Mouse (Mus musculus) thymus, adult 18-20 months (tissue): ENCODE data around the gene Coro2b.
A peak's percentile ranks its signal among the peaks of the same experiment; 100 is the strongest.

Experiments used
- DNase-seq, 2 experiments: peaks; one replicate each; pipeline ENCODE4 v3.0.0; 2022; ENCODE audit warnings: mixed read lengths in 2 of 2

Coro2b gene

DNA sequence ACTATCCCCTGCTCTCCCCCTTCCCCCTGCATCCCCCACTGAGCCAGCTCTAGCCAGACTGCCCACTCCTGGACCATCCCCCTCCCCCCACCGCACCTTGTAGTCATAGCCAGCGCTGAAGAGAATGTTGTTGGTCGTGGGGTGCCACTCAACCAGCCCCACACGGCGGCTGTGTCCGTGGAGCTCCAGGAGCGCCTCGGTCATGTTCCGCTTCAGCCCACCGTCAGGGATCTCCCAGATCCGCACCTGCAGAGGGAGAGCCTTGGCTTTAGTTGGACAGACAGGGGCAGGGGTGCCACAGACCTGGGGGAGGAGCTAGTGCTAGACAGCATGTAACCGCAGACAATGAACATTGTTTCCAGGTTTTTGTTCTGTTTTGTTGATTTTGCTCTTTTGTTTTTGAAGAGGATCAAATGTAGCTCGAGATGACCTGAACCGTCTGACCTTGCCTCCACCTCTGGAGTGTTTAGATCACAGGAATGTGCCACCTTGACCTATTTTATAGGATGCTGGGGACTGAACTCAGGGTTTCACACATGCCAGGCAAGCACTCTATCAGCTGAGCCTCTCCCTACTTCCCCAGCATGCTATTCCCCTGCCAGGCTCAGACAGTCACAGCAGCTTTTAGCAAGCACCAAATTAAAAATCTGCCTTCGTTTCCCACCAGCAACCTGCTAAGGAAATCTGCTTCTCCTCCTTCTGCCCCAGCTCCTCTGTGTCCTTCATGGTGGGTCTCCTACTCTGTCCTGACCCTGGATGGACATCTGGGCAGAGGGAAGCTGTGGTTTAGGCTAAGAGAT is 104.4 kb downstream of the Coro2b start:
- no peak for DNase-seq

DNA sequence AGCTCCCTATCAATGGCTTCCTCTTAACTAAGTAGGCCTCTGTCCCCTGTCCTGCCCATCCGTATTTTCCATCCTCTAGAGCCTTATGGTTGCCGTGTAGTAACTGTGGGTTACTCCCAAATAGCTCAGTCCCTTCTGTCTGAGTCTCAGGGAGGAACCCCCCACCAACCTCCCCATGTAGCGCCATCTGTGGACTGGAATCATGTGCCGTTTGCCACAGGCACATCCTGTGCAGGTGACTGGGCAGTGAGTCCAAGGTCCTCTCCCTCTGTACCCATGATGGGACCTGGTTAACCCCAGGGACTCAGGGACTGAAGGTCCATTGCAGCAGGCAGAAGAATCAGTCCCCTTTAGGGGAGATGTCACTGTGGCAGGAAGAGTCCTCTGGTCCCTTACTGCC is 106.1 kb downstream of the Coro2b start:
- DNase-seq, result no peak

DNA sequence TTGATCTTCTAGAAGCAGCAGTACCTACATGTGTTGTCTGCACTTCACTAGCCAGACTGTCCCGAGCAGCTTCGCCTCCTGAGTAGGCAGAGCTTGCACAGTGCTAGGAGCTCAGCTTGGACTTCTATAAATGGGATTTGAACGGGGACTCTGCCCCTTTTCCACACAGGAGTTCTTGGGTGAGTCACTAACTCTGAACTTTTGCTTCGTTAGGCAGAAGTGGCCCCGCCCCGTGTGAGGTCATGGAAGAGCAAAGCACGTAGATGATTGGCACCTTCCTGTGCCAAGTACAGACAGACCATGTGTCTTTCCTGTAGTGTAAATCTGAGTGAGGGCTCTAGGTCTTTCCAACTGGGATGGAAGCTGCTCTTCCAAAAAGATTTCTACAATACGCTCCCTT is 109.8 kb downstream of the Coro2b start:
- no peak for DNase-seq

DNA sequence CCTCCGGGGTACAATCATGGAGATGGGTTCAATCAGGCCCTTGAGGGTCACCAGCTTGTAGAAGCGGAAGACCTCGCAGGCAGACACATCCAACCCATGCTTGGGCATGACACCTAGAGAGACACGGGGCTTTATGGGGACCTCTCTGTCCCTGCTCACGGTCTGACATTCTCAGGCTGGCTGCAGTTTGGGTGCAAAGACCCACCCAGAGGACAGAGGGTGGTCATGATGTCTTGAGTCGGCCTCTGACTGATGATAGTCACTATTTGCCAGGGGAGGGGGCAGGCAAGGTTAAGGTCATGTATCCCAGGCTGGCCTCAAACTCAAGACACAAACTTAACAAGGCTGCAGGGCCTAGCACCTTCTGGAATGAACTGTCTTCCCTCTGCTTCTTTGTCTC is 110.3 kb downstream of the Coro2b start:
- DNase-seq, result no peak

DNA sequence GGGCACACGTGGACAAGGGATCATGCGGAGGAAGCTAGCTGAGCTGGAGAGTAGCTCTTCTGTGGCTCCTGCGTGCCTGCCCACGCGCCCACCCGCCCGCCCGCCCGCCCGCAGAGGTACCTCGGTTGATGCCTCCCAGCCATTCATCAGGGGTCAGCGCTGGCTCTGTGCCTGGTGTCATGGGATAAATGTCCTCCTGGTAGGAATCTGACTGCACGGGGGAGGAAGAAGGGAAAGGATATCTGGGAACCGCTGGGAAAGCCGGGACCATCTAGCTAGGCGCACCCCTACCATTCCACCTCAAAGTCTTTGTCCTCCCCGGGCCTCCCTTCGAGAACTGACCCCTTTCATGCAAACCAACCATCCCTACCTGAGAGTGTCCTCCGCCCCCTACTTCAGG is 110.8 kb downstream of the Coro2b start:
- no peak for DNase-seq

DNA sequence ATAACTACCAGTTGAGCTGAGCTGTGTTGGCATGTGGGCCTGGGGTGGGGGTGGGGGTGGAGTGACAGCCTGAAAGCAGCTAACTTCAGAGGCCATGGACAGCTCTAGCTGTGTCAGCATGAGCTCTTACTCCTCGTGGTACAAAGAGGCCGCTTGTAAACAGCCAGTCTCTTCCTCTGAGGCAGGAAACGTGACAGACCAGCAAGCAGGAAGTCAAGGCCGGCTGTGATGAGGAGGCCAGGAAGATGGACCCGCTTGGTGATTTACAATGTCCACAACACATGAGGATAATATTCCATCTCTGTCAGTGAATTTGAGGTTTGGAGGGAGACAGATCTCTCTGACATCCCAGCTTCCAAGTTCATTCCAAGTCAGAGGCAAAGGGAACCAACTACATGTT is 111.6 kb downstream of the Coro2b start:
- DNase-seq, result no peak

DNA sequence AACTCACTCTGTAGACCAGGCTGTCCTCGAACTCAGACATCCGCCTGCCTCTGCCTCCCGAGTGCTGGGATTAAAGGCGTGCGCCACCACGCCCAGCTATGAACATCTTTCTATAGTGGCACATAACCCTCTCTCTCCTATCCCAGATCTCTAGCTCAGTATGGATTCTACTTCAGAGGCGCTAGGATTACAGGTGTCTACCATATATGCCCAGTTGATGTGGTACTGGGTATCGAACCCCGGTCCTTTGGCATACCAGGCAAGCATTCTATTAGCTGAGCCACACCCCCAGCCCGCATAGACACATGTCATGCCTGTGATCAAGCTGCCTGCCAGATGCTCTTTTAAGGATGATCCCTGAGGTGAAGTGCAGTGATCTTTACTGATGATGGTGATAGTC is 113.0 kb downstream of the Coro2b start:
- DNase-seq, result no peak

DNA sequence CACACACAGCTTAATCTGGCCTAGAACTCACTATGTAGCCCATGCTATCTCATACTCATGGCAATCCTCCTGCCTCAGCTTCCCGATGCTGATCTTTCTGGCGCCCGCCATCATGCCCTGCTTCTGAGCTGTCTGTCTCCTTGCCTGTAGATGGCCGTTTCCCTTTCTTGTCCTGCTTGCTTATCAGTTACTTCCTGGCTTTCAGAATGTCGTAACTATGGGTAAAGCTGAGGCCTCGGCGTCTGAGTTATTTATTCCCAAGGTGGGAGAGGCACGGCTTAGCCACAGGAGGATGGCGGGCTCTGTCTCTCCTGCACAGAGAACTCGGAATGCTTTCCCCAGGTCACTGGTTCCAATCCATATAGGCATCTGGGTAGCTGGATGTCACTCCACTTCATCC is 113.9 kb downstream of the Coro2b start:
- DNase-seq, result no peak

DNA sequence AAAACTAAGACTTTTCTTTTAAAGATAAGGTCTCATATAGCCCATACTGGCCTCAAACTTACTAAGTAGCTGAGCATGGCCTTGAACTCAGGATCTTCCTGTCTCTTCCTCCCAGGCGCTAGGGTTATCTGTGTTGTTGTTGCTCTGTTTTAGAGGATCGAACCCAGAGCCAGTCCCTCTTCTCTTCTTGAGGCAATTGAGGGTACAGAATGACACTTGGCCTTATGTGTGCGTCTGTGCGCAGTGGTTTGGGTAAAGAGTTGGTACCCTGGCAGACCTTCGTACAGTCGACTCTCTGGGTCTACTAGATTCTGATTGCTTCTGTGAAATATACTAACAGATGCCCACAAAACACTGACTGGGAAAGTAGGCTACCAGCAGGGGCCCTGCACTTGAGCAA is 114.9 kb downstream of the Coro2b start:
- DNase-seq, result no peak

DNA sequence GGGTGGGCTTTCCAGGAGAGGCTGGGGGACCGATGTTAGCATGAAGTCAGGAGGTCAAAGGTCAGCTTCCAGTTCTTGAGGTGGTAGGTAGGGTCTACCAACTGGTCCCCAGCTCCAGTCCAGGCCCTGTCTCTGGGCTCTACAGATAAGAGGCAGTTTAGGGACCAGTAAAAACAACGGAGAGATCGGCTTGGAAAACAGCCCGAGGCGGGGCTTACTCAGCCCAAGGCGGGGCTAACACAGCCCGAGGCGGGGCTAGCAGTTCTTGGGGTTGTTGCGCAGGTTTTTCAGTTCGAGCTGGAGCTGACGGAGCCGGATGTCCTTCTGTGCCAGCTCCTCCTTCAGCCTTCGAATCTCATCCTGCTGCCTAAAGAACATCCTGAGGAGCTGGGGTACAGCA is 115.8 kb downstream of the Coro2b start:
- peak; percentile 50 to 55 for DNase-seq

DNA sequence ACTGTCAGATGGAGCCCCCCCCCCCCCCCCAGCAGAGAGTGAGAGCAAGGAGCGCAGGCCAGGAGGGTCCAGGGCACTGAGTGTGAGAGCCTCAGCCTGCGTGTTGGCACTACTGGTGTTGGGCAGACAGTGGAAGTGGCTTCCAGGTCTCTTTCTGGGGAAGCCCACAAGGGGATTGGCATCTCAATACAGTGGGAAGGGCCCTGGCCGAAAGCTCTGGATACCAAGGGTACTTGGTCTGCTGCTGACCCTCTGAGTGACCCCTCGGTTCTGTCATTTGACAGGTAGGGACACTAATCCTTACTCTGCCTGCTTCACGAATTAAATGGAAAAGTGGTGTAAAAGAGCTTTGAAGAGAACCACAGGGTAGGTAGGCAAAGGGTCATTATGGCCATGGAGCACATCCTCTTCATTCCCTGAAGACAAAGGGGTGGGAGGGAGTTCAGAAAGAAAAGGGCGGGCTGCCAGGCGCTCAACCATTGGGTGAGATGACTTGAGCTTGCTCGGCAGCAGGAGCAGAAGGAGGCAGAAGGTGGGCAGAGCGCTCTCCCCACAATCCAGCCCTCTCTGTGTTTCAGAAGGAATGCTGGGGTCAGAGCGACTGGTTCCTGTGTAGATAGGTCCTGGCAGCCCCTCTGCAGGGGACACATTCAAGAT is 116.5 kb downstream of the Coro2b start:
- no peak for DNase-seq

DNA sequence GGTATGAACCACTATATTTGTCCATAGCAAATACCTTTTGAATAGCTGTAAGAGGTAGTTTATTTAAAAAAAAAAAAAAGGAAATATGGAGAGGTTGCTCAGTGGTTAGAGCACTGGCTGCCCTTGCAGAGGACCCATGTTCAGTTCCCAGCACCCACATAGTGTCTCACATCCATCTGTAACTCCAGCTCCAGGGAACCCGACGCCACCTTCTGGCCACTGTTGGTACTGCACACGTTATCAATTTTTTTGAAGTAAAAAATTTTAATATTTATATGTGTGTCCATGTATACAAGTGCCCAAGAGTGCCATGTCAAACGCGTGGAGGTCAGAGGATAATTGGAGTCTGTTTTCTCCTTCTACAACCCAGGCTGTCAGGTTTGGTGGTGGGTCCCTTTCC is 118.1 kb downstream of the Coro2b start:
- no peak for DNase-seq

DNA sequence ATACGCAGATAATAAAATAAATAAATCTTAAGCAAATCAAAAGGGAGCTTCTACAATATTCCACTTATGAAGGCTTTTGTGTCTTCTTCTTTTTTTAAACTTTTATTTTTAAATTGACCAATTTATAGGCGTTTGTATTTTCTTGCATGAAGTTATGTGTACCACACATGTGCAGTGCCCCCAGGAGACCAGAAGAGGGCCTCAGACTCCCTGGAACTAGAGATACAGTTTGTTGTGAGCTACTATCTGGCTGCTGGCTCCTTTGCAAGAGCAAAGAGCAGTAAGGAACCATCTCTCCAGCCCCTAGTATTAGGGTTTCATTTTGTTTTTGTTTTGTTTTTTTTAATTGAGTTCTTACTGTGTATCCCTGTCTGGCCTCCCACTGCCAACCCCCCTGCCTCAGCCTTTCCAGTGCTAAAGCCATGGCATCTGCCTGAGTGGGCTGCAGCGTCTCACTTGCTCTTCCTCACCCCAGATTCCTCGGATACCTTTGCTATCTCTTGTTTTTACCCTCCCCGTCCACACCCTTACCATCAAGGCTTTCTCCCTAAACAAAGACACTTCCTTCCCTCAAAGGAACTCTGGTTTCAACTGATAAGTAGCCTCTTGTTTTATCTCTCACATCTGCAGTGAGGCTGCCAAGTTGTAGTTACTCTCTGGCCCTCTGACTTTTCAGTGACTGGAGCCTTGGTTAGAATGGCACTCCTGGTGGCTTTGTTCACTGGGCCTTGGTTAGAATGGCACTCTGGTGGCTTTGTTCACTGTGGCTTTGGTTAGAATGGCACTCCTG is 129.3 kb downstream of the Coro2b start:
- no peak for DNase-seq

DNA sequence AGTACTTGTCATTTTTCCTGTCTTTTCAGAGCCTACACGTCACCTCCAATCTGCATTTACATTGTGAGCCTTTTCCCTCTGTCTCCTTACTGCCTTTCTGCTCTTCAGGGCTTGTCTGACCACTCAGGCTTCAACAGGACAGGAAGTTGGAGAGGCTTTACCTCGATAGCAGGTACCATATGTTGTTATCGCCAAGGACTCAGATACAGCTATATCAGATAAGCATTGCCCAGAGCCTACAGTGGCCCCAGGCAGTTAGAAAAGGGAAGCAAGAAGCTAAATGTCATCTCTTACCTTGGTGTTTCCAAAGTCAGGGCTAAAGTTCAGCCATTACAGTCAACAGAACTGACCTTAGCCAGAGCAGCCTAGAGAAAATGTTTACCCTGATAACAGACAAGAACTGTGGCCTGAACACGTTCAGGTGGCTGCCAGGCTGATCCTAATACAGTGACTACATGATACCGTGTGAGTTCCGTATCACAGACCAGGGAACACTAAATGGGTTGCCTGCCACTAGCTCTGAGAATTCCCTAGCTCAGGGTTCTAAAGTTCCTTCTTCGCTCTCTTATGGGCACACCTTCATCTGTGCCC is 130.3 kb downstream of the Coro2b start:
- DNase-seq, result no peak

DNA sequence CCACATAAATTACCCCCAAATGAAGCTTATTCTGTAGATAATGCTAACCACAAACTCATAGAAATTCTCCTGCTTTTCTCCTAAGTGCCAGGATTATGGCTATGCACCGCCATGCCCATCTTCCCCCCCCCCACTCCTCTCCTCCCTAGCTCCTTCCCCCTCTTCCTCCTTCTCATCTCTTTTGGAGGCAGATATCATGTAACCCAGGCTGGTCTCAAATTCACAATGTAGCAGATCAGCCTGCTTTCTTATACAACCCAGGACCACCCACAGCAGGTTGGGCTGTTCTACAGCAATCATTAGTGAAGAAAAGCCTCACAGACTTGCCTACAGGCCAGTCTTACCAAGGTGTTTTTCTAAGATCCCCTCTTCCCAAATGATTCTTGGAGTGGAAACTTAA is 135.3 kb downstream of the Coro2b start:
- DNase-seq, result no peak

DNA sequence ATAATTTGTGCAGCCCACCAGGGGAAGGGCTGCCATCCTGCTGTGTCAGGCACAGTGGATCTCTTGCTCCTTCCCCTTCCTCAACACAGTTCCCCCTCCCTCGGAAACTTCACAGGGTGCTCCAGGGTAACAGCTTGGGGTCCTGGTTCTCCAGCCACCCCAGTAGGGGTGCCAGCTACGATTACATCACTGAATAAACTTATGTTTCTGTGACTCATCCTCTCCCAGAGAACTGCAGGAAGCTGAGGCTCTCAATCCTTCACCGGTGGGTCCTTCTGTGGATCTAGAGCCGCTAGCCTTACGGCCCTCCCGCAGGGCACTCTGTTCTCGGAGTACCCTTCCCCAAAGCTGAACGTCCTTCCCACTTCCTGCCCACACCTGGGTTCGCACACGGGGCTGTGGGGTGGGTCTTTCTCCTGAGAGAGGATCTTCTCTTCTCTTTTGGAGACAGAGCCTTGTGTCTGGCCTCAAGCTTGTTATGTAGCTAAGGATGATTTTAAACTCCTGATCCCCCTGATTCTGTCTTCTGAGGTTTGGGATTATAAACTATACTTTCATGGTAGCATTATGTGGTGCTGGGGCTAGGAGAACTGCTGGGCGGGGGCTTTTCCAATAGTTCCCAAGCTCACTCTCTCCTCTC is 136.2 kb downstream of the Coro2b start:
- DNase-seq, result no peak

DNA sequence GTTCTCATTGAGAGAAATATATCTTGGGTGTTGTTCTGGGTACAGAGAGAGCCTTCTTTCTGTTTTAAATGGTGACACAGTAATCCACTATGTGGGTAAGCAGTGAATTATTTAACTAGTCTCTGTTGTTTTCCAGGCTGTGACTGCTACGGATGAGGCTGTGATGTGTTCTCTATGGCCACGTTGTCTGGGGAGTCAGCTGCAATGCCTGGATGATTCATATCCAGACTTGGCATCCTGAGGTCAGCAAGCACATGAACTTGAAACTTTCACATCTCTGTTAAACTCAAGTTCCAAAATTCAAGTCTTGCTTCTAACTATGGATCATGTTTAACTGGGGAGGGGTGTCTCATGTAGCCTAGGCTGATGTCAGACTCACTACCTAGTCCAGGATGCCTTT is 142.7 kb downstream of the Coro2b start:
- no peak for DNase-seq

DNA sequence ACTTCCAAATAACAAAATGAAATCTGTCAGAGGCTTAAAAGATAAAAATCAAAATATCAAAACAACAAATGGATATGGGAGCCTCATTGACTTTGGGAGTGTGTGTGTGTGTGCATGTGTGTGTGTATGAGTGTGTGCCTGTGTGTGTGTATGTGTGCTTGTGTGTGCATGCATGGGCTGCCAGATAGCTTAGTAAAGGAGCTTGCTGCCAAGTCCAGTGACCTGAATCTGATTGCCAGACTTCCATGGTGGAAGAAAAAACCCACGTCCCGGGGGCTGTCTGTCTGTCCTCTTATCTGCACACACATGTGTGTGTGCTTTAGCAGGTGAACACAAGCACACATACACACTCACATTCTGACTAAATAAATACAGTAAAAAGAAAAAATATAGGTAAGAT is 143.3 kb downstream of the Coro2b start:
- DNase-seq, result no peak

DNA sequence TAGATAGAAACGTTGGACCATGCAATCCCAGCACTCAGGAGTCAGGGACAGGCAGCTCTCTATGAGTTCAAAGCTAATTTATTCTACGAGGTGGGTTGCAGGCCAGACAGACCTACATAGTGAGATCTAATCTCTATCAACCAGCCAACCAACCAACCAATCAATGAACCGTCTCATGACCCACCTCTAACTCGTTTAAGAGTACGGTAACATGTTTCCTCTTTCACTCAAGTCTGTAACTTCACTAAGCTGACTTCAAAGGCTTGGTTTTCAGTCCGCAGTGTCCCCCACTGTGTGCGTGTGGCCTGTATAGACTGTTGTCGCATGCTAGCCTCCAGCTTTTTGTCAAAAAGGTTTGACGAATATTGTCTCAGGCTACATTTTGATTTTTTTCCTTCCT is 147.1 kb downstream of the Coro2b start:
- no peak for DNase-seq

DNA sequence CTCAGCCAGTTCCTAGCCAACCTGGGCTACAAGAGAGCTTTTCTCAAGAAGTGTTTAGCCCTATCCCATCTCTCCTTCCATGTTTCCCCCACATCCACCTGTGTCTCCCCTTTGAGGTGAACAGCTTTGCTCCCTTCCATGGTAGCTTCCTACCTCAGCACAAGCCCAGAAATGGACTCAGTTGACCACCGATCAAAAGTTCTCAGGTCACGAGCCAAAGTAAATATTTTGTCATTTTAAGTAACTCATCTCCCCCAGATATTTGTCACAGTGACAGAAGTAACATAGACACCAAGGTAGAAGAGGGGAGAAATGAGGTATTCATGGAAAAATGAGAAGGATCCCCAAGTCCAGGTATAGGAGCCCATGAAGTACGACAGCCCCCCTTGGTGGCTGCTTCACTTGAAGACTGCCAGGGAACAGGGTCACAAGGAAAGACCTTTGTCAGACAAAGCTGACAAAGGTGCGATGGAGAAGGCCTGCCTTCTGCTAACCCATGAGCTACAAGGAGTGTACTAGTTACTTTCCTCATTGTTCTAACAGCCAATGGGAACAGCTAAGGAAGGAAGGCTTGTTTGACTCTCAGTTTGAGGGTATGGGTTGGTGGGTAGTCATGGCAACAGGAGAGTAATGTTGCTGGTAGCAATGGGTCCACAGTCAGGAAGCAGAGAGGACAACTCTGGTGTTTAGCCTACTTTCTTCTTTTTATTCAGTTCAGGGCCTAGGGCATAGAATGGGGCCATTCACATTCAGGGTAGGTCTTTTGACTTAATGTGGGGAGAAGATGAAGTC is 150.9 kb downstream of the Coro2b start:
- DNase-seq, result no peak

DNA sequence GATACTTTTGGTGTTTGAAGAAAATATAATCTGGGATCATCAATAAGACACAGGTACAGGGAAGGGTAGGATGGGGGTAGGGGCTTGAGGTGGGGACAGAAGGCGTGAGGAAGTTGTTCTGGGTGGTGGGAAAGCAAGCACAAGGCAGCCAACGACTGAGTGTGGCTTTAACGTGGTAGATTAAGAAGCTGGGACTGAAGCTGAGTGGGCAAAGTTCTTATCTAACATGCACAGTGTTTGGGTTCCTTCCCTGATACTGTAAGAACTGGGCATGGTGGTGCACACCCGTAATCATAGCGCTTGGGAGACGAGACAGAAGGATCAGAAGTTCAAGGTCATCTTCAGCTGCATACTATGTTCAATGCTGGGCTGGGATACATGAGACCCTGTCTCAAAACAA is 151.8 kb downstream of the Coro2b start:
- no peak for DNase-seq

DNA sequence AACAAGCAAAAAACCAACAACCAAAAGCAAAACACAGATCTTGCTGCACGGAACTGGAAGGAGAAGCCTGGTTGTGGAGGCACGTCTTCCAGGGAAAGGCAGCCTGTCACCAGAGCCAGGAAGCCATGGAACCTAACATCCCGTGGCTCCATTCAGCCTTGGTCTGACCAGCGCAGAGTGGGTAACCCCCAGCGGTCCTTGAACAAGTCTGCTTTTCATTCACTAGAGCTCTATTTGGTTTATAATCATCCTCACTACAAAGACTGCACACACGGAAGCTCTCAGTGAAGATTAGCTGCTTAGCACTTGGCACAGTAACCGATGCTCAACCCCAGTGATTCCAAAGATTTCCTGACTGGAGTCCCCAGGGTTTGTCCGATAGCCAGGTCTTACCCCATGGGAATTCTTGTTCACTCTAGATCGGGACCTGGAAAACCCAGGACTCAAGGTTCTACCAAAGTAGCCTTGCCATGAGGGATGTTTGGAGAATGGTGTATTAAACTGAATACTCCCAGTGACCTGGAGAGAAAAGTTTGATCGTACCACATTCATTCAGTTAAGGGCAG is 154.2 kb downstream of the Coro2b start:
- no peak for DNase-seq
